Mouse (Mus musculus): Measurements from ENCODE around the gene Ebp. TPM values are rescaled to one million over a fixed set of nuclear protein-coding genes. Genes with fewer than 3 reads are reported as not detected.

The Ebp gene
- 51.1 TPM for polyA plus RNA-seq (2021)

GRCm38 (mm10) chrX:8193419-8193723 is at the start of gene Ebp:
TSS of gene Ebp (minus strand) at chrX:8193512.
- no peak for TF ChIP-seq CTCF (IDR thresholded peaks at IDR 0.05)
- DNase-seq (ENCODE audit: low read depth, low spot score) (no peak), ATAC-seq (no peak)
- ChIA-PET POLR2A (no interaction called here), CTCF (no interaction called here)
- no peaks in the 10 kb centered on the region for H3K27me3 ChIP-seq
- in situ Hi-C loops (cut with MboI; ENCODE audit: low pct_unique_long_range_greater_than_20kb) = loop anchor here (5.0 kb wide), 1 partner anchor 59 kb away; the partner anchor contains the start of gene Ftsj1

DNA sequence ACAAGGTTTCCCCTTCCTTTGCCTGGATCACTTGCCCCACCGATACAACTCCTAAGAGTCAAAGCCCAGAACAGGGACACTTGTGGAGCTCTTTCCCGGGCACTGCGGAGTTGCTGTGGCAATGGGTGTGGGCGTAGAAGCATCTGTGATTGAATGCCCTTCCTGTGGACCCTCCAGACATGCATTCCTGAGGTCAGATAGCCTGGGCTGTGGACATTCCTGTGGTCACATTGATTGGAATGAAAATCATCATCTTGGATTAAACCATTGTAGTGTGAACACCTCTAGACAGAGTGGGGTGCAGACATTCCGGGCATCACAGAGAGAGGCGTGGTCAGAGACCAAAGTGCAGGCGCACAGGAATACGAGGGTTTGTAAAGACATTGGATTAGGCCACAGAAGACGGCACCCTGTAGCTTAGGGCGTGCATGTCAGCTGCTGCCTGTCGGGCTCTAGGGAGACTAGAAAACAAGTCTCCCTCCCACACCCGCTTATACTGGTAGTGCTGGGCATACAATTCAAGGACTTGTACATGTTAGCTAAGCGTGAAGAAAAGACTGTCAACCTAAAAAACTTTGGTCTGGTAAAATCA is 45.6 kb upstream of the Ebp start:
- ChIA-PET CTCF (interaction anchor here (1.8 kb wide), 1 partner anchor 12 kb away, joined by 3 read pairs; no protein-coding TSS in a partner anchor), POLR2A (no interaction called here)
- TF ChIP-seq CTCF (IDR thresholded peaks at IDR 0.05) = no peak
- in situ Hi-C loops (cut with MboI; ENCODE audit: low pct_unique_long_range_greater_than_20kb) = no loop called here
- peak; percentile 6 for DNase-seq (ENCODE audit: low read depth, low spot score)
- peak; percentile 79 for ATAC-seq
- H3K27me3 ChIP-seq = no peaks in the 10 kb centered on the region

- CTCF ChIA-PET = no interaction called here
- TF ChIP-seq CTCF (IDR thresholded peaks at IDR 0.05) = no peak
- POLR2A ChIA-PET = no interaction called here
- in situ Hi-C loops (cut with MboI; ENCODE audit: low pct_unique_long_range_greater_than_20kb) = no loop called here
- DNase-seq (ENCODE audit: low read depth, low spot score) (no peak), ATAC-seq (no peak)
- H3K27me3 ChIP-seq = no peaks in the 10 kb centered on the region
Observed at GRCm38 (mm10) chrX:8236704-8237103, 43.4 kb upstream of the Ebp start.

- POLR2A ChIA-PET = no interaction called here
- CTCF ChIA-PET = no interaction called here
- ATAC-seq = no peak
- no peak for DNase-seq (ENCODE audit: low read depth, low spot score)
- in situ Hi-C loops (cut with MboI; ENCODE audit: low pct_unique_long_range_greater_than_20kb) = no loop called here
- no peaks in the 10 kb centered on the region for H3K27me3 ChIP-seq
- TF ChIP-seq CTCF (IDR thresholded peaks at IDR 0.05) = no peak
Observed at GRCm38 (mm10) chrX:8233602-8234001, 40.3 kb upstream of the Ebp start.

DNA sequence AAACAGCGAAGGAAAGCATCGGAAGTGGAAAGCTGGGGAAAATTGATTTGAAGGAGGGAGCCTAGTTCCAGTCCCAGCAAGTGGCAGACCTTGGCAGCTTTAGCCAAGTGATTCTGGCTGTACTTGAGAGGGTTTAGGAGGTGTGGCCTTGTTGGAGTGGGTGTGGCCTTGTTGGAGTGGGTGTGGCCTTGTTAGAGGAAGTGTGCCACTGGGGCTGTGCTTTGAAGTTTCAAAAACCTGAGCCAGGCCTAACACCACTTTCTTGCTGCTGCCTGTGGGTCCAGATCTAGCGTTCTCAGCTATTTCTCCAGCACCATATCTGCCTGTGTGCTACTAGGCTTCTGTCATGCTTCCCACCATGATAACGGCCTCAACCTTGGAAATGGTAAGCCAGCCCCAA is 37.0 kb upstream of the Ebp start:
- POLR2A ChIA-PET = no interaction called here
- no peak for DNase-seq (ENCODE audit: low read depth, low spot score)
- TF ChIP-seq CTCF (IDR thresholded peaks at IDR 0.05) = no peak
- H3K27me3 ChIP-seq = no peaks in the 10 kb centered on the region
- no peak for ATAC-seq
- in situ Hi-C loops (cut with MboI; ENCODE audit: low pct_unique_long_range_greater_than_20kb) = no loop called here
- CTCF ChIA-PET = no interaction called here

- no peak for DNase-seq (ENCODE audit: low read depth, low spot score)
- ChIA-PET CTCF (interaction anchor here (1.0 kb wide), 1 partner anchor 18 kb away, joined by 3 read pairs; no protein-coding TSS in a partner anchor), POLR2A (no interaction called here)
- in situ Hi-C loops (cut with MboI; ENCODE audit: low pct_unique_long_range_greater_than_20kb) = no loop called here
- no peak for TF ChIP-seq CTCF (IDR thresholded peaks at IDR 0.05)
- no peak for ATAC-seq
- no peaks in the 10 kb centered on the region for H3K27me3 ChIP-seq
Observed at GRCm38 (mm10) chrX:8223473-8223872, 30.2 kb upstream of the Ebp start.

DNA sequence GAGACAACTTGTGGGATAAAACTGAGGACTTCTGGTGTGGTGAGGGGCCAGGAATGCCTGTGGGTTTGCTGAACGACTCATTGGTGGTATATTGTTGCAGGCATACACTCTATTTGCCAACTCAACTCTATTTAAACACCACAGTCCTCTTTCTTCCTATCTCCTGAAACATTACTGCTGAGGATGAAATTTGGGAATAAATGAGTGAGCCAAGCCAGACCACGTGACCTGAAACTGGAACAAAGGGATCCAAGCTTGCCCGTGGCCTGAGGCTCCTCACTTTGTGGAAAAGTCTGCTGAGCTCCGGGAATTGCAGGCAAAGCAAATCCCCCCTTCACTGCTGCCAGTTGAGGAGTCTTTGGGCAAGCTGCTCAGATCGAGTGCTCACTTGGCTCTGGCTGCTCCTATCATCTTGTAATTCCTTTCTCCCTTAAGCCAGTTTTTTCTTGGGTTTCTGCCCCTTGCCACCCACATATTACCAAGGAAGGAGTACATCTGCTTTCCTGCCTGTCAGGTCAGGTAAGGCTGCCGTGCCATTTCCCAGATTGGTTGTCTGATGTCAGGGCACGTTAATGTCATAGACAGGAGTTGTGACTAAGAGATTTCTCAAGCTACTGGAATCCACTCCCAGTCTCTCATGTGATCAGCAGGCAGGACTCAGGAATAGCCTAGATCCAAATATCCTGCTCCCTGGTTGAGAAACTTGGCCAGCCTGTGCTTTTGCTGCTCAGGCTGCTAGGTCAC is 29.5 kb upstream of the Ebp start:
- TF ChIP-seq CTCF (IDR thresholded peaks at IDR 0.05) = no peak
- CTCF ChIA-PET = interaction anchor here (1.0 kb wide), 1 partner anchor 17 kb away, joined by 3 read pairs; no protein-coding TSS in a partner anchor
- DNase-seq (ENCODE audit: low read depth, low spot score) (no peak), ATAC-seq (no peak)
- no peaks in the 10 kb centered on the region for H3K27me3 ChIP-seq
- POLR2A ChIA-PET = no interaction called here
- in situ Hi-C loops (cut with MboI; ENCODE audit: low pct_unique_long_range_greater_than_20kb) = no loop called here

DNA sequence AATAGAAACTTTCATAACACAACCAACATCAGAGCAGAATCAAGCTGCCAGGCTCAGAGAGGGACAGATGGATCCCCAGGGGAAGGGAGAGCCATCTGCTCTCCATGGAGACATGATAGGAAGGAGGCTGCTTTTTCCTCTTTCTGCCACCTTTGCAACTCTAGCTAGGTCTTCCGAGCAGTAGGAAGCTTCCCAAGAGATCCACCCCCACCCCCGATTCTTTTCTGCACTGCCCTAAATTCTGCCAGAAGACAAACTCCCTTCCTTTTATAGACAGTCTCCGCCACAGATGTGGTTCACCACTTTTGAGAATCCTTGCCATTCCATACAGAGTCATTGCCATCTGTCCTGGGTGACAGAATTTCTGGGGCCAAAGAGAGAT is 29.0 kb upstream of the Ebp start:
- TF ChIP-seq CTCF (IDR thresholded peaks at IDR 0.05) = no peak
- in situ Hi-C loops (cut with MboI; ENCODE audit: low pct_unique_long_range_greater_than_20kb) = no loop called here
- ChIA-PET POLR2A (no interaction called here), CTCF (interaction anchor here (1.0 kb wide), 1 partner anchor 16 kb away, joined by 3 read pairs; no protein-coding TSS in a partner anchor)
- DNase-seq (ENCODE audit: low read depth, low spot score) = no peak
- no peaks in the 10 kb centered on the region for H3K27me3 ChIP-seq
- no peak for ATAC-seq

DNA sequence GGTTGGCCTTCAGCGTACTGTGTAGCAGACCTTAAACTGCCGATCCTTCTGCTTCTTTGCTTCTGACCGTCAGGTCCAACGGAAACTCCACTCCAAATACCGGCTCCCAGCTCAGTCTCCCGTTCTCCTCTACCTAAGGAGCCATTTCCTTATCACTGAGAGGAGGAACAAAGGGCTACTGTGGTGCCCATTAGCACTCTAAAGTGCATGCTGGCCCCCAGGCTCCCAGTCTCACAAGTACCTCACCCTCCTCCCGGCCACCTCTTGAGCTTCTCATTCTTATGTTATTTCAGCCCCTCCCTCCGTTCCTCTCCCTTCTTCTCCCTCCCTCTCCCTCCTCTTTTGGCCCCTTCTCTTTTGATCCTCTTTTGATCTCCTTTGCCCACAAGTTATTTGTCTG is 26.3 kb upstream of the Ebp start:
- in situ Hi-C loops (cut with MboI; ENCODE audit: low pct_unique_long_range_greater_than_20kb) = no loop called here
- TF ChIP-seq CTCF (IDR thresholded peaks at IDR 0.05) = no peak
- ATAC-seq (no peak), DNase-seq (ENCODE audit: low read depth, low spot score) (no peak)
- CTCF ChIA-PET = no interaction called here
- POLR2A ChIA-PET = interaction anchor here (0.7 kb wide), 1 partner anchor 12 kb away, joined by 3 read pairs; no protein-coding TSS in a partner anchor
- H3K27me3 ChIP-seq = no peaks in the 10 kb centered on the region

DNA sequence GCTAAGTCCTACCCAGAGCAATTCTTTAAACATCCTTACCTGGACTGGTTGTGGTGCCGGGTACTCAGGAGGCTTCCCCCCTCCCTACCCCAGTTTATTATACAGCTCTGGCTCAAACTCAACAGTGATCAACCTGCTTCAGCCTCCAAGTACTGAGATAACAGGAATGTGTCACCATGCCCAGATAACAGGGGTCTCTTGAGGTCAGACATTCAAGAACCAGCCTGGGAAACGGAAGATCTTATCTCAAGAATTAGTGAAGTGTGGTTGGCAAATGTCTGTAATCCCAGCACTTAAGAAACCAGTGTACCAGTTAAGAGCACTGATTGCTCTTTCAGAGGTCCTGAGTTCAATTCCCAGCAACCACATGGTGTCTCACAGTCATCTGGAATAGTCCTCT is 24.8 kb upstream of the Ebp start:
- ATAC-seq (no peak), DNase-seq (ENCODE audit: low read depth, low spot score) (no peak)
- ChIA-PET POLR2A (no interaction called here), CTCF (no interaction called here)
- no peaks in the 10 kb centered on the region for H3K27me3 ChIP-seq
- TF ChIP-seq CTCF (IDR thresholded peaks at IDR 0.05) = no peak
- in situ Hi-C loops (cut with MboI; ENCODE audit: low pct_unique_long_range_greater_than_20kb) = no loop called here

- DNase-seq (ENCODE audit: low read depth, low spot score) (no peak), ATAC-seq (no peak)
- ChIA-PET POLR2A (no interaction called here), CTCF (no interaction called here)
- in situ Hi-C loops (cut with MboI; ENCODE audit: low pct_unique_long_range_greater_than_20kb) = no loop called here
- H3K27me3 ChIP-seq = no peaks in the 10 kb centered on the region
- no peak for TF ChIP-seq CTCF (IDR thresholded peaks at IDR 0.05)
Observed at GRCm38 (mm10) chrX:8217383-8217782, 24.1 kb upstream of the Ebp start.

Measured in Patski (cell line).